Mouse (Mus musculus): Measurements from ENCODE around the gene Agbl4.

The Agbl4 gene

DNA sequence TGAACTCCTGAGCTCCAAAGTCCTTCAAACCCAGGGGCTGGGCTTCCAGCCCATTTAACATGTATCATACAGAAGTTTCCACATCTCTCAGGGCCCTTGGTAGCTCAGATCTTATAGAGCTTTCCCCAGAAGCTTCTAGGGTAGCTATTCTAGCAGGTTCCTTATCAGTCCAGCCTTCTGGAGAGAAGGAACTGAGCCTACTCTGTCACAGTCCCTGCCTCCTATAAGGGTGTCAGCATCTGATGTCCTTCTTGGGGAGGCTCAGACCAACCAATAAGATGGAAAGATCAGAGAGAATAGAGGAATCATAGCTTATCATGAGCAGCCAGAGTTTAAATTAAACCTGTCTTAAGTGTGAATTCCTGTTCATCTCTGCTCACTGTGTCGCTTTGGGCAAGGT is 1269.3 kb downstream of the Agbl4 start:
- DNase-seq (ENCODE audit: low spot score in 2 of 2) = no peak

DNA sequence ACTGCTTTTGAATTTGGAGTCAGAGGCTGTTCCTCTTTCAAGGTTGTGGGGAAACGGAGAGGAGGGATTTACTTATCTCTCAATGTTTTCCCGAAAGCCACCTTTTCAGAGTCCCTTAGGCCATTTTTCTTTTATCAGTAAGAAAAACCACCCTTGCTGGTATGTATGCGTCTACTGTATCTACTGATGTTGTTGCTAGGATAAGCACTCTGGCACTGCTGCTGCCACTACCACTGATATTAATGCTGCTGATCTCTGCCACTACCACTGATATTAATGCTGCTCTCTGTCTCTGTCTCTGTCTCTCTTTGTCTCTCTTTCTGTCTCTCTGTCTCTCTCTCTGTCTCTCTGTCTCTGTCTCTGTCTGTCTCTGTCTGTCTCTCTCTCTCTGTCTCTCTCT is 1271.9 kb downstream of the Agbl4 start:
- no peak for DNase-seq (ENCODE audit: low spot score in 2 of 2)

- DNase-seq (ENCODE audit: low spot score in 2 of 2) = peak in 1 of 2 experiments; percentile 7
Observed at GRCm38 (mm10) chr4:111670566-111671421, 1273.3 kb downstream of the Agbl4 start.

- DNase-seq (ENCODE audit: low spot score in 2 of 2) = no peak
Observed at GRCm38 (mm10) chr4:111671440-111671839, 1274.0 kb downstream of the Agbl4 start.

DNA sequence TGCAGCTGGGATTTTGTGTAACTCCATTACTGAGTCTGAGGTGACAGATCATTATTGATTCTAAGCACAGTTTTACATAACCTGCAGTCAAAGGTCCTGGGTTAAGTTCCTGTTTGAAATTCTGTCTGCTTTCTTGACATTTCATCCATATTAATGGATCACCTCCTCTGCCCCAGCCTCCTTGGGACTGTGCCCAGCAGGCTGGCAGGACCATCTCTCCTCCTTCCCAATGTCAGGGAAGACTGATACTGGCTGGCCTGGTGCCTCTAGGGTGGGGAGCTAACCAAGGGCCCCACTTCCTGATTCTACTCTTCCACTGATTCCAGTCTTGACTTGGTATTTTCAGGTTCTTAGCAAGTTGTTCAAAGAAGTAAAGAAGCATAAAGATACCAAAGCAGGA is 1276.4 kb downstream of the Agbl4 start:
- no peak for DNase-seq (ENCODE audit: low spot score in 2 of 2)

DNA sequence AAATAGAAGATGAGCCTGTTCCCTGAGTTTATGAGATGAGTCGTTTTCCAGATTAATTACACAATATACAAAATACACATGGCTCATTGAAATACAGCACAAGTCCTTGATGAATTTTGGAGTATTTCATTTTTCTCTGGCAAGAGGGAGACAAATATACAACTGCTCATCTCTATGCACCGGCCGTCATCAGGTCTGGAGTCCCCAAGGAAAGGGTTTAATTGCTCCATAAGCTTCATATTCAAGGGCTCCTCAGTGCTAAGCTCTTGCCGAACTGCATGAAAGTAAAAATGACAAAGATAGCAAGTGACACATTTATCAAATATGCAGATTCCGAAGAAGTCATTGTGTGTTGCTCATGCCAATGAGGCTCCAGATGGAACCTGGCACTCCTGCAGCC is 1284.5 kb downstream of the Agbl4 start:
- DNase-seq (ENCODE audit: low spot score in 2 of 2) = no peak

DNA sequence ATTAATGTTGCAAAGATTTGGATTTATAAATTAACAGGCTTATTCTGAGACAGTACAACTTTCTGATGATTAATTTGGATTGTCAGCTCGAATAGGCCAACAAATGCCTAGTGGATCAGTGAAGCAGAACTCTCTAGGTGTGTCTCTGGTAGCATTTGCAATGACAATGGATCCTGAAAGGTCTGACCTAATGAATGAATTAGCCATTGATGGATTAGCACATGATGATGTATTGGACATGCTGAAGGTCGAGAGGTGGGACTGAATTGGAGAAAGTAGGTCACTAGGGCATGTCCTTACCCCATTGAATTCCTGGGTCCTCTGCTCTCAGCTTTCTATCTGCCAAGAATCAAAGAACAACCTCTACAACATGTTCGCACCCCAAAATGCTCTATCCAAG is 1285.3 kb downstream of the Agbl4 start:
- DNase-seq (ENCODE audit: low spot score in 2 of 2) = no peak

DNA sequence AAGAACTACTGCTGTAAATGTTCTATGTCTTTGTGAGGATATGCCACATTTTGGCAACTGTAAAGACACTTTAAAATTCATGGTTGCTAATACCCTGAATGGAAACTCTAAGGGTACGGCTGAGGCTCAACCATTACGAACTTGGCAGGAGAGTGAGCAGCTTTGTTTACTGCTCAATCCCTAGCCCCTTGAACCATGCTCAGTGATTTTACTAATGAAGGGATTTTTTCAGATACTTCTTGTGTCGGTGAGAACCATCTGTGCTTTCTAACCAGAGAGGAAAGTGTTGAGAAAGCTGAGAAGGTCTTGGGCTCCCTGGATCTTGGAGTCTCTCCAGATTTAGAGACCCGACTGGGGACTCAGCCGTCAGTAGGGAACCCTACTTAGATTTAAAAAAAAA is 1286.4 kb downstream of the Agbl4 start:
- DNase-seq (ENCODE audit: low spot score in 2 of 2) = no peak

DNA sequence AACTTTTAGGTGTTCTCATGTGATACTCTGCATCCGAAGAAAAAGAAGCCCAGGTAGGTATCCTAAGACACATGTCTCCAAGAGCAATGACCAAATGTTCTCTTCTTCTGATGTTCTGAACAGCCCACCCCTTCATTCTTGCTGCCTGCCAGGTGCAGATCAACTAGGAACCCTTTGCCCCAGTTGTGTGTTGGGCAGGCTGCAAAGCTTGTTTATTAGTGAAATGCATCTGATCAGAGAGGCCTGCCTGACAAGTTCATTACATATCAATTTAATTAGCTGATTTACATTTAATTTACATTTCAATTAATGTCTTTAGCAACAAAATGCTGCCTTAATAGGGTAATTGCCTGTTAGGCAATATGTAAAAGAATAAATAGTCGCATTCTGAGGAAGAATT is 1288.5 kb downstream of the Agbl4 start:
- no peak for DNase-seq (ENCODE audit: low spot score in 2 of 2)

- peak in 1 of 2 experiments; percentile 23 for DNase-seq (ENCODE audit: low spot score in 2 of 2)
Observed at GRCm38 (mm10) chr4:111686951-111687350, 1289.5 kb downstream of the Agbl4 start.

DNA sequence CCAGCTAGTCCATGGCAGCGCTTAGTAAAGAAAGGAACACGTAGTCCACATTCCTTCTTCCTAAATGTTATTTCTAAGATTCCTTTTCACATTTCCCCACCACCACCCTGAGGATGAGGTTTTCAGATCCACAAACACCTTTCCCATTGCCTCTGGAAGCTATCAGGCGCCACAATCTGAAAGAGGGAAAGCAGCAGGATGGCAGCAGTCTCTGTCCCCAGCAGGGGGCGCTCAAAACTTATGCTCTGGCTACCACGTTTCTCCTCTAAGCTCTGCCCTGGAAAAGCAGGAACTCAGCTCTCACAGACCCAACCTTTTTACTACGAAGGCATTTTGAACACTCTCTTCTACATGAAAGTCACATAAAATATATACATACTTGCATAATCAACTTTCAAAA is 1290.2 kb downstream of the Agbl4 start:
- DNase-seq (ENCODE audit: low spot score in 2 of 2) = peak; percentile 27 to 68

DNA sequence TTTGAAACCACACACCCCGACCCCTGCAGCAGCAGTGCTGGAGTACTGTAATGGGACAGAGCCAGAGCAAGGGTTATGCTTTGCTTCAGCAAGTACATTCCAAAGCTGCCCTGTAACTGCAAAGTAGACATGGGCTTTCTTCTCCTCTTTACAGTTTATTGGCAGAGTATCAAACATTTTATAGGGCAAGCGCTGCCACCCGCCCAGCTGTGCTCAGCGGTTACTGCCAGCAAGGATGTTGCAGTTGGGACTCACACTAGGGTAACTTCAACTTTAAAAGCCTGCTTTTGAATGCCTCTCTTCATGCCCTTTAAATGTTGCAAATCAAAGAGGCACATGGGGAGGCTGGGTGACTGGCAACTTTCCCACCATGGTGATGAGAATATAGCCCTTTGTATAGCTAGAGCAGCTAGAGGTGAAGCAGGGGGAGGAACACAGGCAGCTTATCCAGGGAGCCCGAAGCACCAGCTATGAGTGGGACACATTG is 1293.6 kb downstream of the Agbl4 start:
- no peak for DNase-seq (ENCODE audit: low spot score in 2 of 2)

GRCm38 (mm10) chr4:111701381-111701780 is 1303.9 kb downstream of the Agbl4 start:
- no peak for DNase-seq (ENCODE audit: low spot score in 2 of 2)

- DNase-seq (ENCODE audit: low spot score in 2 of 2) = no peak
Observed at GRCm38 (mm10) chr4:111704126-111704525, 1306.7 kb downstream of the Agbl4 start.

- no peak for DNase-seq (ENCODE audit: low spot score in 2 of 2)
Observed at GRCm38 (mm10) chr4:111704975-111705374, 1307.5 kb downstream of the Agbl4 start.

Data from heart, adult 9 months (tissue).